Mouse (Mus musculus): ENCODE measurements around the gene Tmem104.

GRCm38 (mm10) chr11:115187693-115188092 is 406 bp downstream of the Tmem104 start, which contains the start of gene Nat9:
- TF ChIP-seq CTCF (IDR thresholded peaks at IDR 0.05; ENCODE audit: insufficient read depth, low read length) (no peak), POLR2A (IDR thresholded peaks at IDR 0.05; ENCODE audit: borderline replicate concordance, extremely low read depth, low read depth, low read length) (no peak)
